Mouse (Mus musculus): ENCODE measurements around the gene Bri3bp. TPM values are rescaled to one million over a fixed set of nuclear protein-coding genes. Genes with fewer than 3 reads are reported as not detected.

Gene Bri3bp
- total RNA-seq, 4 experiments from 2014 or later: 44.4 to 61.8 (median 45.5) TPM

Small RNA genes within 50 kb of the gene (microRNA-seq; reads per million reads assigned to microRNA genes)
- gene Gm27551: not detected

Other genes starting within 250 kb of the Bri3bp start
- 10 to 100 TPM; 21.8 to 27.3 (median 25.7) TPM for gene Scarb1, start 100.5 kb upstream of the Bri3bp start, total RNA-seq (2022)
- gene Gm10382, start 52.2 kb upstream of the Bri3bp start, total RNA-seq (2022): not detected
- gene Ubc, start 51.4 kb upstream of the Bri3bp start, total RNA-seq (2022): 1,000 to 10,000 TPM in 2 of 4 experiments, 100 to 1,000 TPM in 2; 839 to 1,234 (median 1,027) TPM
- gene Dhx37, start 7.4 kb upstream of the Bri3bp start, total RNA-seq (2022): 10 to 100 TPM; 11.8 to 14.2 (median 12.6) TPM
- 1 to 10 TPM; 2.2 to 4.3 (median 3.1) TPM for gene Aacs, start 34.2 kb downstream of the Bri3bp start, total RNA-seq (2022)
- gene Tmem132b, start 90.2 kb downstream of the Bri3bp start, total RNA-seq (2022): under 1 TPM in 3 of 4 experiments, not detected in 1; 0.03 to 0.31 (median 0.03) TPM

All from heart, adult 8-10 months (tissue).